Mouse (Mus musculus) left cerebral cortex, postnatal 4 days (tissue): ENCODE measurements around the gene Eif6. TPM values are rescaled to one million over a fixed set of nuclear protein-coding genes. Genes with fewer than 3 reads are reported as not detected.
A peak's percentile ranks its signal among the peaks of the same experiment; 100 is the strongest.

ENCODE experiments used
- DNase-seq: peaks from one replicate; pipeline ENCODE4 v3.0.0-alpha.2; 2022
- intact Hi-C: fragments of 180-260 bp; cut with DNase I; formaldehyde crosslinking; loops from one replicate; pipeline ENCODE4 v1.15.1; 2025
- total RNA-seq, 2 experiments: library from RNA; stranded (reverse); gene quantifications; 2 replicates each; pipeline ENCODE4 v1.2.3; 2021

Eif6 gene
- total RNA-seq, 2 experiments from 2014 or later: 94.6 to 98.0 TPM

GRCm38 (mm10) chr2:155794674-155795445 lies 31.9 kb downstream of the Eif6 start:
- intact Hi-C loops: no loop called here
- DNase-seq: peak; percentile 94

GRCm38 (mm10) chr2:155792899-155793298 lies 33.8 kb downstream of the Eif6 start:
- DNase-seq: no peak
- intact Hi-C loops: no loop called here

GRCm38 (mm10) chr2:155787949-155788931 lies 38.5 kb downstream of the Eif6 start:
- peak; percentile 76 for DNase-seq
- intact Hi-C loops: no loop called here

- intact Hi-C loops: no loop called here
- no peak for DNase-seq
Observed at GRCm38 (mm10) chr2:155786905-155787304, 39.8 kb downstream of the Eif6 start.

GRCm38 (mm10) chr2:155784534-155784933 lies 42.2 kb downstream of the Eif6 start:
- intact Hi-C loops: no loop called here
- DNase-seq: no peak

GRCm38 (mm10) chr2:155779506-155779905 lies 47.2 kb downstream of the Eif6 start:
- intact Hi-C loops: no loop called here
- no peak for DNase-seq

GRCm38 (mm10) chr2:155779066-155779465 lies 47.7 kb downstream of the Eif6 start:
- intact Hi-C loops: no loop called here
- DNase-seq: no peak

- DNase-seq: no peak
- intact Hi-C loops: no loop called here
Observed at GRCm38 (mm10) chr2:155778004-155778403, 48.7 kb downstream of the Eif6 start.

- intact Hi-C loops: no loop called here
- DNase-seq: no peak
Observed at GRCm38 (mm10) chr2:155777688-155777985, 49.1 kb downstream of the Eif6 start.

- DNase-seq: no peak
- intact Hi-C loops: no loop called here
Observed at GRCm38 (mm10) chr2:155776824-155777687, 49.7 kb downstream of the Eif6 start.

- DNase-seq: peak; percentile 64
- intact Hi-C loops: no loop called here
Observed at GRCm38 (mm10) chr2:155775685-155776263, 51.0 kb downstream of the Eif6 start.

GRCm38 (mm10) chr2:155774927-155775684 lies 51.6 kb downstream of the Eif6 start, which contains the start of gene Mmp24:
TSS of gene Mmp24 (plus strand) at chr2:155775342.
- no peak for DNase-seq
- intact Hi-C loops: no loop called here

GRCm38 (mm10) chr2:155774261-155774926 lies 52.3 kb downstream of the Eif6 start:
- intact Hi-C loops: no loop called here
- no peak for DNase-seq

GRCm38 (mm10) chr2:155773664-155774063 lies 53.1 kb downstream of the Eif6 start:
- intact Hi-C loops: no loop called here
- no peak for DNase-seq

Other genes with a start within 250 kb of the Eif6 start
- gene Gss, start 234.1 kb downstream of the Eif6 start, total RNA-seq: 10 to 100 TPM in 1 of 2 experiments, 1 to 10 TPM in 1; 9.4 to 11.9 TPM
- gene Myh7b, start 215.7 kb downstream of the Eif6 start, total RNA-seq: 1 to 10 TPM; 1.2 to 3.6 TPM
- 100 to 1,000 TPM; 143 to 144 TPM for gene Trpc4ap, start 134.5 kb downstream of the Eif6 start, total RNA-seq
- gene Edem2, start 97.5 kb downstream of the Eif6 start, total RNA-seq: 10 to 100 TPM; 27.9 to 28.7 TPM
- gene Gm17581, start 91.1 kb downstream of the Eif6 start, total RNA-seq: not detected
- gene Procr, start 75.8 kb downstream of the Eif6 start, total RNA-seq: 1 to 10 TPM; 2.5 to 3.4 TPM
- gene Mmp24, start 51.6 kb downstream of the Eif6 start, total RNA-seq: 100 to 1,000 TPM; 110 to 114 TPM
- gene BC029722, start 7.5 kb downstream of the Eif6 start, total RNA-seq: 10 to 100 TPM; 23.3 to 24.2 TPM
- gene Fam83c, start 7.9 kb upstream of the Eif6 start, total RNA-seq: not detected
- 10 to 100 TPM; 42.3 to 43.7 TPM for gene Uqcc1, start 103.4 kb upstream of the Eif6 start, total RNA-seq
- not detected for gene Gm15557, start 113.8 kb upstream of the Eif6 start, total RNA-seq
- 1 to 10 TPM in 1 of 2 experiments, under 1 TPM in 1; 0.99 to 1.8 TPM for gene Gdf5, start 118.4 kb upstream of the Eif6 start, total RNA-seq
- 10 to 100 TPM; 22.2 to 23.9 TPM for gene Cep250, start 129.5 kb upstream of the Eif6 start, total RNA-seq
- gene 6430550D23Rik, start 181.1 kb upstream of the Eif6 start, total RNA-seq: 1 to 10 TPM in 1 of 2 experiments, under 1 TPM in 1; 0.86 to 1.4 TPM
- gene Ergic3, start 181.1 kb upstream of the Eif6 start, total RNA-seq: 100 to 1,000 TPM; 271 to 274 TPM
- gene Fer1l4, start 226.0 kb upstream of the Eif6 start, total RNA-seq: not detected
- 1 to 10 TPM; 6.6 to 9.3 TPM for gene Spag4, start 238.2 kb upstream of the Eif6 start, total RNA-seq